Mouse (Mus musculus): ENCODE measurements around the gene Cntnap1. TPM values are rescaled to one million over a fixed set of nuclear protein-coding genes. Genes with fewer than 3 reads are reported as not detected.

Cntnap1 gene
- total RNA-seq, 1 experiment from 2014 or later = 9.1 TPM

- DNase-seq = peak; percentile 91
Measured at GRCm38 (mm10) chr11:101170811-101171610, 688 bp downstream of the Cntnap1 start, which contains the start of gene Plekhh3. Plekhh3 (minus strand) TSS chr11:101171351.

- peak; percentile 80 for DNase-seq
Measured at GRCm38 (mm10) chr11:101171721-101172433, 1.6 kb downstream of the Cntnap1 start.

GRCm38 (mm10) chr11:101172434-101172815, 2.1 kb downstream of the Cntnap1 start:
- DNase-seq = no peak

GRCm38 (mm10) chr11:101173112-101173511, 2.8 kb downstream of the Cntnap1 start:
- no peak for DNase-seq

- DNase-seq = peak; percentile 76
Measured at GRCm38 (mm10) chr11:101173631-101174388, 3.5 kb downstream of the Cntnap1 start.

- peak; percentile 43 for DNase-seq
Measured at GRCm38 (mm10) chr11:101174389-101174745, 4.0 kb downstream of the Cntnap1 start.

GRCm38 (mm10) chr11:101174851-101175628, 4.7 kb downstream of the Cntnap1 start, which contains the start of gene Ccr10:
Ccr10 (minus strand) TSS chr11:101175443.
- no peak for DNase-seq

GRCm38 (mm10) chr11:101175636-101176116, 5.4 kb downstream of the Cntnap1 start:
- DNase-seq = no peak

- DNase-seq = peak; percentile 52
Measured at GRCm38 (mm10) chr11:101176117-101176691, 5.9 kb downstream of the Cntnap1 start.

GRCm38 (mm10) chr11:101176933-101177773, 6.8 kb downstream of the Cntnap1 start:
- DNase-seq = peak; percentile 52

GRCm38 (mm10) chr11:101178061-101179058, 8.0 kb downstream of the Cntnap1 start:
- DNase-seq = no peak

- no peak for DNase-seq
Measured at GRCm38 (mm10) chr11:101179306-101179705, 9.0 kb downstream of the Cntnap1 start.

- DNase-seq = no peak
Measured at GRCm38 (mm10) chr11:101180261-101180660, 9.9 kb downstream of the Cntnap1 start.

GRCm38 (mm10) chr11:101180846-101181740, 10.8 kb downstream of the Cntnap1 start:
- peak; percentile 77 for DNase-seq

- DNase-seq = no peak
Measured at GRCm38 (mm10) chr11:101181961-101182360, 11.6 kb downstream of the Cntnap1 start.

GRCm38 (mm10) chr11:101182771-101183517, 12.6 kb downstream of the Cntnap1 start:
- DNase-seq = no peak

GRCm38 (mm10) chr11:101184984-101185383, 14.7 kb downstream of the Cntnap1 start:
- no peak for DNase-seq

Measured in adrenal gland, postnatal 25 days (tissue).